Mouse (Mus musculus) ES-E14 (cell line): ENCODE measurements around the gene Gpatch2. TPM values are rescaled to one million over a fixed set of nuclear protein-coding genes. Genes with fewer than 3 reads are reported as not detected.

Experiments
- DNase-seq: peaks from one replicate; pipeline ENCODE4 v3.0.0-alpha.2; 2013; ENCODE audit warnings: low read depth, low spot score
- H3K27ac ChIP-seq: 2 replicates; pipeline ENCODE4 v1.5.1; 2012; ENCODE audit warnings: low read depth, mild to moderate bottlenecking, low read length, moderate library complexity, mixed read lengths; ENCODE audit not compliant: poor library complexity, insufficient read depth, severe bottlenecking
- H3K36me3 ChIP-seq: 2 replicates; pipeline ENCODE4 v1.6.1; 2012; ENCODE audit warnings: mild to moderate bottlenecking, low read length, moderate library complexity, mixed read lengths; ENCODE audit not compliant: control insufficient read depth, poor library complexity, insufficient read depth, severe bottlenecking
- H3K4me1 ChIP-seq, 2 experiments: fragments of 150-350 bp in 1 of 2; sonication (generic) in 1 of 2; 2 replicates each; pipeline ENCODE4 v1.6.1; 2012; ENCODE audit warnings: low read length in 2 of 2, mild to moderate bottlenecking in 1 of 2, mixed read lengths in 1 of 2; ENCODE audit not compliant: control insufficient read depth in 2 of 2, insufficient read depth in 2 of 2, poor library complexity in 1 of 2
- H3K4me3 ChIP-seq, 2 experiments: fragments of 150-350 bp in 1 of 2; sonication (generic) in 1 of 2; 2 replicates each; pipeline ENCODE4 v1.5.1; 2012; ENCODE audit warnings: low read length in 2 of 2, low read depth in 1 of 2, mild to moderate bottlenecking in 1 of 2, mixed read lengths in 1 of 2; ENCODE audit not compliant: insufficient read depth in 1 of 2, poor library complexity in 1 of 2, severe bottlenecking in 1 of 2
- H3K9ac ChIP-seq: 2 replicates; pipeline ENCODE4 v1.6.1; 2012; ENCODE audit warnings: low read depth, mild to moderate bottlenecking, low read length, mixed read lengths; ENCODE audit not compliant: poor library complexity, insufficient read depth, severe bottlenecking
- H3K9me3 ChIP-seq: fragments of 150-350 bp; sonication (generic); 2 replicates; pipeline ENCODE4 v1.6.1; 2012; ENCODE audit warnings: low read depth, mild to moderate bottlenecking, low read length; ENCODE audit not compliant: control insufficient read depth, insufficient read depth
- CHD2 ChIP-seq: IDR thresholded peaks from 2 replicates; pipeline ENCODE4 v1.6.1; 2014; ENCODE audit warnings: mild to moderate bottlenecking, low read depth, low read length, inconsistent platforms
- HCFC1 ChIP-seq: IDR thresholded peaks from 2 replicates; pipeline ENCODE4 v1.6.1; 2012; ENCODE audit warnings: low read length, inconsistent platforms, borderline replicate concordance; ENCODE audit not compliant: insufficient read depth
- MAFK ChIP-seq: IDR thresholded peaks from 2 replicates; pipeline ENCODE4 v1.6.1; 2014; ENCODE audit warnings: mild to moderate bottlenecking, low read depth, low read length, inconsistent platforms; ENCODE audit not compliant: insufficient read depth
- ZC3H11A ChIP-seq: IDR thresholded peaks from 2 replicates; pipeline ENCODE4 v1.6.1; 2012; ENCODE audit warnings: low read depth, mild to moderate bottlenecking, inconsistent platforms, low read length, borderline replicate concordance
- ZNF384 ChIP-seq: IDR thresholded peaks from 2 replicates; pipeline ENCODE4 v1.6.1; 2012; ENCODE audit warnings: low read depth, low read length, inconsistent platforms
- in situ Hi-C, 2 experiments: fragments of 600-800 bp; cut with MboI; formaldehyde crosslinking; loops; one replicate each; pipeline ENCODE4 v1.15.1; 2025; ENCODE audit warnings: low sequenced_read_pairs in 2 of 2, inconsistent platforms in 1 of 2; ENCODE audit not compliant: unreplicated experiment in 2 of 2
- total RNA-seq: library from RNA; depleted of rRNA; stranded (reverse); fragments of 300-350 nt; gene quantifications from 2 replicates; pipeline ENCODE4 v1.2.3, GENCODE M21; 2012

Gene Gpatch2
- total RNA-seq, 1 experiment, result 22.4 TPM

DNA sequence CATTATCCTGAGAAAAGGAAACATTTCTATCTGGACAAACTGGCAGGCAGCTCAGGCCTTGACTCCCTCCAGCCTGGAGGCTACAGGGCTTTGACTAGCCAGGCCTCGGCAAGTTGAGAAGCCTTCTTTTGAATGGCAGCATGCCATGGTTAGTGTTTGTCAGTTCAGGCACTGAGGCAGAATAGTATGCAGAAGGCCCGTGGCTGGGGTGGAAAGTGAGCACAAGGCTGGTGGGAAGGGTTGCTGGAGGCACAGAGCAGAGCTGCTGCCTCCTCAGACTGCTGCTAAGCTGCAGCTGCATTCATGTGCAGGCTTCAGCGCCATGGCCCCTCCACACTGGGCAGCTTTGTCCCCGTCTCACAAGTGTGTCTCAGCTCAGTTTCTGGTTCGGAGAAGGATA, 85.3 kb downstream of the Gpatch2 start:
- no peaks in the 10 kb centered on the region for H3K36me3 ChIP-seq
- H3K9me3 ChIP-seq, result no peaks in the 10 kb centered on the region
- in situ Hi-C loops, result no loop called here
- TF ChIP-seq HCFC1 (no peak), CHD2 (no peak), MAFK (no peak), ZC3H11A (no peak), ZNF384 (no peak)
- H3K4me1 ChIP-seq, result no peaks in the 10 kb centered on the region
- H3K27ac ChIP-seq, result no peak overlapping the region
- DNase-seq, result no peak
- no peak overlapping the region for H3K4me3 ChIP-seq
- no peak overlapping the region for H3K9ac ChIP-seq

DNA sequence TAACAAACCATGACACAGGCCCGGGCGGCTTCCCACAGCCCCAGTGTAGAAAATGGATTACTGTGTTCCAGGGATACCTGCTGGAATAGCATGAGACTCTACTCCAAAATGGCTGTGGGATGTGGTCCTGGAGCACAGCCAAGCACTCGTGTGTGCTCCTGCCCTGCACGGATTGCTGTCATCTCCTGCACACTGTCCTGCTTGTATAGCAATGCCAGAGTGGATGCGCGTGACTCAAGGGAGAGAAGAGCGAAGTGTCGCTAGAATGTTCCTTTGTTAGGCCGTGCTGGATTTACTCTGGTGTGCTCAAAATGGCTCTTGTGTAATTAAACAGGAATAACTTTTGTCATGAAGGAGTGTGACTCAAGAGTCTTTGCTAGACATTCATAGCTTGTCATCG, 87.9 kb downstream of the Gpatch2 start:
- no peak for DNase-seq
- in situ Hi-C loops, result no loop called here

DNA sequence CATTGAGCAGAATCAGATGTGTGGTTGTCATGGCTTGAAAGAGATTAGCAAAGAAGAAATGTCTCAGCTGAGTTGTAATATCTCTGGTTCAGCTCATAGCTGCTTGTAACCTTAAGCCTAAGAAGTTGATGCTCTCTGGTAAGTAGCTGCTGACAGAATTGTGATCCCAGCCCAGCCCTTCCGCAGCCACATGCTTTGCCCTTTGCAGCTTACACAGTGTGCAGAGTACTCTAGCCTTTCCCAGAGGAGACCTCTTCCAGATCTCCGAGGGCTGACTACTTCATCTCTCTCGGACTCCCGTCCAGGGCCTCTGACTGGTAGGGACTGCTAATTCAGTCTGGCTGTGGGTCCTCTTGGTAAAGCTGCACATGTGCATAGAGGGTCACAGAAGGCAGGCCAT, 92.0 kb downstream of the Gpatch2 start:
- no peak for DNase-seq
- Histone ChIP-seq H3K4me1 (0 out of 4 replicates have a peak, but pooled peaks cover 0 to 2% of the 10 kb centered on the region in 2 experiments), H3K9me3 (no peaks in the 10 kb centered on the region), H3K27ac (no peak overlapping the region), H3K4me3 (no peak overlapping the region), H3K9ac (no peak overlapping the region), H3K36me3 (no peaks in the 10 kb centered on the region)
- in situ Hi-C loops, result no loop called here
- TF ChIP-seq ZC3H11A (no peak), ZNF384 (no peak), HCFC1 (no peak), CHD2 (no peak), MAFK (no peak)

More for the DNA sequence above, 87.9 kb downstream of the Gpatch2 start:
- no peaks in the 10 kb centered on the region for H3K36me3 ChIP-seq
- no peak overlapping the region for H3K27ac ChIP-seq
- H3K4me3 ChIP-seq, result no peak overlapping the region
- H3K9ac ChIP-seq, result no peak overlapping the region
- 0 out of 4 replicates have a peak, but pooled peaks cover 0 to 2% of the 10 kb centered on the region in 2 experiments for H3K4me1 ChIP-seq
- H3K9me3 ChIP-seq, result no peaks in the 10 kb centered on the region
- TF ChIP-seq HCFC1, result no peak
- no peak for TF ChIP-seq ZC3H11A
- no peak for TF ChIP-seq MAFK
- no peak for TF ChIP-seq ZNF384
- TF ChIP-seq CHD2, result no peak

DNA sequence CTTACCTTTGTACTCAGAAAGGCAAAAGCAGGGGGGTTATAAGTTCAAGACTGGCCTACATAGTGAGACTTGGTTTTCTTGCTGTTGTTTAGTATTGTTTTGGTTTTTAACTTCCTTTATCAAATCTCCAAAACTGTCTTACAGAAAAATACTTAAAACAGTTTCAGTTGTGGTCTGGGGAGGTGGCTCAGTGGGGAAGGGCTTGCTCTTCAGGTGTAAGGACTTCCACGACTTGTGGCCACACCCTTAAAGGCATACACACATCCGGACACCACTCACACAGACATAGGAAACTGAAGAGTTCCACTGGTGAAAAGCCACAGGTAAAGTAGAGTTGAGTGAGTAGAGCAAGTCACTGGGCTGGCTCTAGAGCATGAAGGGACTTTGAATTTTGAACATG, 93.2 kb downstream of the Gpatch2 start:
- H3K9me3 ChIP-seq, result no peaks in the 10 kb centered on the region
- H3K36me3 ChIP-seq, result no peaks in the 10 kb centered on the region
- H3K9ac ChIP-seq, result no peak overlapping the region
- no peak for TF ChIP-seq HCFC1
- no peak for TF ChIP-seq ZNF384
- no peak for TF ChIP-seq MAFK
- TF ChIP-seq CHD2, result no peak
- TF ChIP-seq ZC3H11A, result no peak
- DNase-seq, result no peak
- no peak overlapping the region for H3K4me3 ChIP-seq
- in situ Hi-C loops, result no loop called here
- 0 out of 4 replicates have a peak, but pooled peaks cover 0 to 2% of the 10 kb centered on the region in 2 experiments for H3K4me1 ChIP-seq
- no peak overlapping the region for H3K27ac ChIP-seq

DNA sequence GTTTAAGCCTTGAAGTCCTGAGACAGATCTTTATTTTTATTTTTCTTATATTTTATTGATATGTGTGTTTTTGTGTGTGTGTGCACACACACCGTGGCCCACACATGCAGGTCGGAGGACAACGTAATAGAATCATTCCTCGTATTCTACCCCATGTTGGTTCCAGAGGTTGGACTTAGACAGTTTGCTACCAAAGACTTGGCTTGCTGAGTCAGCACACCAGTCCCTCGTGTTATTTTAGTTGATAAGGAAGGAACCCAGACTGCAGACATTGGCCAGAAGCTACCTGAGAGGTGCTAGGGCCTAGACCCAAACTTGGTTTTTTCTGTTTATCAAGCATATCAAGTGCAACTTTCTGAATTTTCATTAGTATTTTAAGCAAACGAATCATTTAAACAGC, 95.8 kb downstream of the Gpatch2 start:
- no peaks in the 10 kb centered on the region for H3K9me3 ChIP-seq
- TF ChIP-seq MAFK, result peak; percentile 62; the same call in 1 of the 2 replicates
- TF ChIP-seq ZNF384, result no peak
- no peak for TF ChIP-seq ZC3H11A
- no peaks in the 10 kb centered on the region for H3K36me3 ChIP-seq
- no peak overlapping the region for H3K9ac ChIP-seq
- DNase-seq, result no peak
- in situ Hi-C loops, result no loop called here
- H3K27ac ChIP-seq, result no peak overlapping the region
- no peak overlapping the region for H3K4me3 ChIP-seq
- peaks cover 0 to 4% of the 10 kb centered on the region in 2 experiments; a peak in 1 of 4 replicates for H3K4me1 ChIP-seq
